Mouse (Mus musculus) forebrain, embryonic 12.5 days (tissue): Measurements from ENCODE around the gene Ldlr. TPM values are rescaled to one million over a fixed set of nuclear protein-coding genes. Genes with fewer than 3 reads are reported as not detected.

Experiments used
- ATAC-seq: fragments of 200-750 bp; cut with Nextera tagmentation; 2 replicates; pipeline ENCODE4 v1.8.0; 2017; ENCODE audit warnings: moderate TSS enrichment; ENCODE audit not compliant: low FRiP score
- H3K27ac ChIP-seq: fragments of 300-500 bp; sonication (generic); 2 replicates; pipeline ENCODE4 v1.5.1; 2016; ENCODE audit warnings: mild to moderate bottlenecking
- H3K27me3 ChIP-seq: fragments of 300-500 bp; sonication (generic); 2 replicates; pipeline ENCODE4 v1.6.1; 2016; ENCODE audit warnings: mild to moderate bottlenecking
- H3K36me3 ChIP-seq: fragments of 300-500 bp; sonication (generic); replicated peaks from 2 replicates; pipeline ENCODE4 v1.6.1; 2016; ENCODE audit warnings: mild to moderate bottlenecking
- H3K4me1 ChIP-seq: fragments of 300-500 bp; sonication (generic); 2 replicates; pipeline ENCODE4 v1.6.1; 2016
- H3K4me2 ChIP-seq: fragments of 300-500 bp; sonication (generic); 2 replicates; pipeline ENCODE4 v1.6.1; 2016; ENCODE audit warnings: mild to moderate bottlenecking, moderate library complexity
- H3K4me3 ChIP-seq: fragments of 300-500 bp; sonication (generic); replicated peaks from 2 replicates; pipeline ENCODE4 v1.5.1; 2016; ENCODE audit warnings: mild to moderate bottlenecking
- H3K9ac ChIP-seq: fragments of 300-500 bp; sonication (generic); 2 replicates; pipeline ENCODE4 v1.6.1; 2016; ENCODE audit warnings: mild to moderate bottlenecking
- H3K9me3 ChIP-seq: fragments of 300-500 bp; sonication (generic); 2 replicates; pipeline ENCODE4 v1.6.1; 2016
- WGBS: fragments of 180-500 bp; shearing (Covaris S2); methylation state at CpG from one replicate; pipeline ENCODE4 v1.1.7; 2016; 5-methylcytosine and 5-hydroxymethylcytosine counted together
- polyA plus RNA-seq: library from polyadenylated mRNA; unstranded; fragments of >200 nt; fragmentation: Nextera tagmentation; extraction: Ambion mirVana; gene quantifications from 2 replicates; pipeline ENCODE4 v1.2.1, GENCODE M21; 2016

The Ldlr gene
- polyA plus RNA-seq, 1 experiment from 2014 or later, result 40.3 TPM

DNA sequence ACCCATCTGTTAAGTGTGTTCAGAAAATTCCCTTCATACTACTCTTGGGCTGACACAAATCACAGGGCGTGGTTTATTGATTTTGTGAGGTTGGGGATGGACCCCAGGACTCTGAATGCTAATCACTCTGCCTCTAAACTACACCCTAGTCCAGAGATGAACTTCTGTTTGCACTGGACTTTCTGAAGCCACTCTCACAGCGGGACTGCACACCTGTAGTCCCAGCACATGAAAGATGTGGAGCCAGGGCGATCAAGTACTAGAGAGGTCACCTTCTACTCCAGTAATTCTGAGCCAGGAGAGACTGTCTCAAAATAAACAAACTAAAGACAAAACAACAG is 75.7 kb downstream of the Ldlr start:
- Histone ChIP-seq H3K4me1 (peaks cover 22% of the 10 kb centered on the region), H3K27me3 (peaks cover 3% of the 10 kb centered on the region; the same call in 1 of the 2 replicates), H3K27ac (peak overlapping the region; percentile 75; the same call in 1 of the 2 replicates), H3K4me2 (peak overlapping the region; percentile 88), H3K9me3 (no peaks in the 10 kb centered on the region), H3K36me3 (peaks cover 7% of the 10 kb centered on the region), H3K9ac (no peak overlapping the region), H3K4me3 (peak overlapping the region; percentile 74)
- WGBS, result 49% methylated on average over 3 of the region's 3 CpGs
- no peak for ATAC-seq

Other genes with a start within 250 kb of the Ldlr start
- 68.0 and 68.2 TPM in 2 replicates for gene Tmed1, start 213.2 kb upstream of the Ldlr start, polyA plus RNA-seq
- gene AB124611, start 197.3 kb upstream of the Ldlr start, polyA plus RNA-seq, result 4.9 and 7.2 TPM in 2 replicates
- 54.7 and 62.5 TPM in 2 replicates for gene Carm1, start 176.6 kb upstream of the Ldlr start, polyA plus RNA-seq
- 54.5 and 55.9 TPM in 2 replicates for gene Timm29, start 130.8 kb upstream of the Ldlr start, polyA plus RNA-seq
- 17.3 TPM in 2 replicates for gene Yipf2, start 130.7 kb upstream of the Ldlr start, polyA plus RNA-seq
- 184 and 203 TPM in 2 replicates for gene Smarca4, start 107.3 kb upstream of the Ldlr start, polyA plus RNA-seq
- gene Spc24, start 36.8 kb downstream of the Ldlr start, polyA plus RNA-seq, result 112 and 118 TPM in 2 replicates
- gene Kank2, start 75.3 kb downstream of the Ldlr start, polyA plus RNA-seq, result 6.1 and 6.2 TPM in 2 replicates
- 0.45 TPM in 1 of 2 replicates, not detected in the other for gene Angptl8, start 112.0 kb downstream of the Ldlr start, polyA plus RNA-seq
- gene Dock6, start 129.2 kb downstream of the Ldlr start, polyA plus RNA-seq, result 17.5 and 18.9 TPM in 2 replicates
- gene Rab3d, start 194.7 kb downstream of the Ldlr start, polyA plus RNA-seq, result 12.4 and 13.1 TPM in 2 replicates
- 5.2 and 5.8 TPM in 2 replicates for gene Ccdc159, start 204.0 kb downstream of the Ldlr start, polyA plus RNA-seq
- 32.9 and 33.3 TPM in 2 replicates for gene Tmem205, start 204.1 kb downstream of the Ldlr start, polyA plus RNA-seq
- 37.0 and 40.9 TPM in 2 replicates for gene Plppr2, start 213.6 kb downstream of the Ldlr start, polyA plus RNA-seq
- gene Swsap1, start 232.3 kb downstream of the Ldlr start, polyA plus RNA-seq, result 7.4 and 9.5 TPM in 2 replicates
- 2.0 and 4.1 TPM in 2 replicates for gene Epor, start 240.0 kb downstream of the Ldlr start, polyA plus RNA-seq